Comparison of ENCODE assay signal across 9 mouse cellular contexts in the genomic region with DNA sequence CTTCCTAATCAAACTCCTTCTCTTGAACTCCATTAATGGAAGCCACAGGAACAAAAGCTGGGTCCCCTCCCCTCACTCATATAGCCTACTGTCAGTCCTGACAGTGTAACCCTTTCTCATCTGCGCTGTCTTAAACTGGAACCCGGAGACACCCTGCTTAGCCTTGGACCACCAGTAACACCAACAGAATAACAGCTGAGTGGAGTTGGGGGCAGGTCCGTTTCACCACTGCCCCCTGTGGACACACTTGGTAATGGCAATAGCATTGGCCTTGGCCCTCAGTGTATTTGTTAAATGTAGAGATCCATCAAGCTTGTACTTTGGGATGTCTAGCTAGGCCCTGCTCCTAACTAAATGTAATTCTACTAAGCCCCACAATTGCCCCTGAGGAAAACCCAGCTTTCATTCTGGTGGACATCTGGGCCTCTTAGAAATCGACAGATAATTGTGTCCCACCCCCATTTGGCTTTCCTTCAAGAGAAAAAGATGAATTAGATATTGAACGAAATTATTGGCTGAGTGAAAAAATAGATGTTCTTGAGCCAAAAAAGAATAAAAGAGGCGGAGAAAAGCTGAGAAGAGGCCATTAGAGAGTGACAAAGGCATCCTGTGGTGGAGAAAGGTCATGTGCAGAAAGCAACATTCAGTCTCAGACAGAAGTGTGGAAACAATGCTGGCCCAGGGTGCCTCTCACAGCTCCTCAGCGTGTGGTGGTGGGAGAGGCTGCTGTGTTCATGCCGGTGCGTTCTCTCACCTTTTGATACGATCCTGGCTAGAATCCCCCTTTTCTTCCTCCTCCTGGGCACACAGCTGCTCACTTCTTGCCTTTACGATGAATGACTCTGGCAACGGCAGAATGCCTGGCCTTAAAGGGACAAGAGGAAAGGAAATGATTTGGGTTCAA.
DNase-seq lines count a peak whose midpoint lies in the region; ATAC-seq lines count a peak whose summit lies in the region.
"Had no signal": no experiment of that assay in that cellular context is flagged by ENCODE, and none has a peak within 500 bp of the region (broad histone marks: within the 10 kb centered on the region; RNA-seq: fewer than 3 reads in every experiment).

No protein-coding gene starts in this region.

- no peak overlapping the region for H3K4me2 ChIP-seq in kidney, embryonic 14.5 days (replicated peaks; ENCODE audit: low read depth, low read length)
- H3K4me2 ChIP-seq in embryonic facial prominence, embryonic 11.5 days (ENCODE audit: low read depth, low read length) = no peak overlapping the region
- H3K4me2 ChIP-seq: embryonic facial prominence, embryonic 12.5 days had no signal

- H3K9me3 ChIP-seq in kidney, embryonic 14.5 days (ENCODE audit: control insufficient read depth, low read length) = no peaks in the 10 kb centered on the region
- H3K9me3 ChIP-seq in embryonic facial prominence, embryonic 11.5 days (replicated peaks; ENCODE audit: control insufficient read depth, low read length) = no peaks in the 10 kb centered on the region
- H3K9me3 ChIP-seq: embryonic facial prominence, embryonic 12.5 days had no signal

- no peaks in the 10 kb centered on the region for H3K36me3 ChIP-seq in kidney, embryonic 14.5 days (ENCODE audit: control insufficient read depth, insufficient read depth, low read length)
- no peaks in the 10 kb centered on the region for H3K36me3 ChIP-seq in embryonic facial prominence, embryonic 11.5 days (replicated peaks; ENCODE audit: control insufficient read depth, insufficient read depth, low read depth, low read length)
- H3K36me3 ChIP-seq: embryonic facial prominence, embryonic 12.5 days had no signal

- WGBS in kidney, embryonic 14.5 days = 69% methylated on average over 12 of the region's 12 CpGs
- 62% methylated on average over 12 of the region's 12 CpGs for WGBS in embryonic facial prominence, embryonic 11.5 days

- ATAC-seq in kidney, embryonic 14.5 days (ENCODE audit: low FRiP score, low TSS enrichment) = no peak
- no peak for ATAC-seq in embryonic facial prominence, embryonic 11.5 days (replicated peaks; ENCODE audit: insufficient number of reproducible peaks, low FRiP score, low TSS enrichment, low read depth)
- ATAC-seq in CD4-positive, CD25-positive, alpha-beta regulatory T cell, adult 4 months = no peak
- no peak for ATAC-seq in erythroid progenitor cell, adult 5-6 weeks (replicated peaks; ENCODE audit: low FRiP score, poor library complexity, severe bottlenecking)

- H3K9ac ChIP-seq in kidney, embryonic 14.5 days (ENCODE audit: low read depth, low read length) = no peak overlapping the region
- no peak overlapping the region for H3K9ac ChIP-seq in embryonic facial prominence, embryonic 11.5 days (replicated peaks; ENCODE audit: low read length)
- H3K9ac ChIP-seq: embryonic facial prominence, embryonic 12.5 days had no signal

- no peaks in the 10 kb centered on the region for H3K4me1 ChIP-seq in kidney, embryonic 14.5 days (ENCODE audit: control insufficient read depth, insufficient read depth, low read length)
- no peaks in the 10 kb centered on the region for H3K4me1 ChIP-seq in embryonic facial prominence, embryonic 11.5 days (ENCODE audit: control insufficient read depth, insufficient read depth, low read length)
- H3K4me1 ChIP-seq: embryonic facial prominence, embryonic 12.5 days had no signal

- H3K4me3 ChIP-seq in kidney, embryonic 14.5 days (ENCODE audit: low read length) = no peak overlapping the region
- no peak overlapping the region for H3K4me3 ChIP-seq in embryonic facial prominence, embryonic 11.5 days (ENCODE audit: low read depth, low read length)
- H3K4me3 ChIP-seq: embryonic facial prominence, embryonic 12.5 days had no signal

- no peak overlapping the region for H3K27ac ChIP-seq in kidney, embryonic 14.5 days (ENCODE audit: low read depth, low read length)
- no peak overlapping the region for H3K27ac ChIP-seq in embryonic facial prominence, embryonic 11.5 days (replicated peaks; ENCODE audit: low read depth, low read length)
- H3K27ac ChIP-seq: embryonic facial prominence, embryonic 12.5 days had no signal

- H3K27me3 ChIP-seq in kidney, embryonic 14.5 days (ENCODE audit: control insufficient read depth, insufficient read depth, low read length) = no peaks in the 10 kb centered on the region
- H3K27me3 ChIP-seq in embryonic facial prominence, embryonic 11.5 days (ENCODE audit: control insufficient read depth, insufficient read depth, low read length) = no peaks in the 10 kb centered on the region
- H3K27me3 ChIP-seq: embryonic facial prominence, embryonic 12.5 days had no signal

- DNase-seq in kidney, postnatal 10 days = peak; percentile 24
- peak; percentile 46 for DNase-seq in NIH3T3 (ENCODE audit: low read depth)
- peak; percentile 37 for DNase-seq in embryonic facial prominence, embryonic 11.5 days (ENCODE audit: low spot score)
- DNase-seq in lung, postnatal 36 days = peak; percentile 3
- DNase-seq in frontal cortex, adult 2 months (ENCODE audit: extremely low spot score in 1 of 2, low spot score in 1 of 2) = no peak

Comparison
In these comparisons a context has a peak if more than half of its experiments do, and no peak if none do; other contexts are left out.
1. DNase-seq: peak in kidney, postnatal 10 days (single experiment), NIH3T3 (single experiment), embryonic facial prominence, embryonic 11.5 days (single experiment) and lung, postnatal 36 days (single experiment); none in frontal cortex, adult 2 months (0 of 2).